Mouse (Mus musculus) liver, embryonic 12.5 days (tissue): ENCODE measurements around the gene Flywch2. TPM values are rescaled to one million over a fixed set of nuclear protein-coding genes. Genes with fewer than 3 reads are reported as not detected.
A peak's percentile ranks its signal among the peaks of the same experiment; 100 is the strongest.
"Not testable (repeated sequence)": the region's sequence is repeated elsewhere in the genome, so short reads cannot be mapped to it uniquely, and the experiment has no call there.

Experiments used
- ATAC-seq: fragments of 200-750 bp; cut with Nextera tagmentation; 2 replicates; pipeline ENCODE4 v1.8.0; 2017; ENCODE audit warnings: moderate number of reproducible peaks, mild to moderate bottlenecking, moderate library complexity
- H3K27ac ChIP-seq: fragments of 300-500 bp; sonication (generic); 2 replicates; pipeline ENCODE4 v1.5.1; 2016; ENCODE audit warnings: mild to moderate bottlenecking
- H3K27me3 ChIP-seq: fragments of 300-500 bp; sonication (generic); replicated peaks from 2 replicates; pipeline ENCODE4 v1.6.1; 2016; ENCODE audit warnings: mild to moderate bottlenecking, moderate library complexity
- H3K36me3 ChIP-seq: fragments of 300-500 bp; sonication (generic); 2 replicates; pipeline ENCODE4 v1.6.1; 2016; ENCODE audit warnings: mild to moderate bottlenecking, moderate library complexity
- H3K4me1 ChIP-seq: fragments of 300-500 bp; sonication (generic); 2 replicates; pipeline ENCODE4 v1.6.1; 2016
- H3K4me2 ChIP-seq: fragments of 300-500 bp; sonication (generic); 2 replicates; pipeline ENCODE4 v1.6.1; 2016; ENCODE audit warnings: mild to moderate bottlenecking, moderate library complexity
- H3K4me3 ChIP-seq: fragments of 300-500 bp; sonication (generic); 2 replicates; pipeline ENCODE4 v1.5.1; 2016; ENCODE audit warnings: mild to moderate bottlenecking, moderate library complexity
- H3K9ac ChIP-seq: fragments of 300-500 bp; sonication (generic); 2 replicates; pipeline ENCODE4 v1.6.1; 2016; ENCODE audit warnings: mild to moderate bottlenecking, moderate library complexity
- H3K9me3 ChIP-seq: fragments of 300-500 bp; sonication (generic); replicated peaks from 2 replicates; pipeline ENCODE4 v1.6.1; 2016; ENCODE audit warnings: mild to moderate bottlenecking, moderate library complexity
- WGBS: fragments of 180-500 bp; shearing (Covaris S2); methylation state at CpG from one replicate; pipeline ENCODE4 v1.1.7; 2016; ENCODE audit not compliant: insufficient replicate concordance; 5-methylcytosine and 5-hydroxymethylcytosine counted together
- polyA plus RNA-seq: library from polyadenylated mRNA; unstranded; fragments of >200 nt; fragmentation: Nextera tagmentation; extraction: Ambion mirVana; gene quantifications from 2 replicates; pipeline ENCODE4 v1.2.1, GENCODE M21; 2016

Flywch2 gene
- polyA plus RNA-seq, 1 experiment from 2014 or later, result 2.9 TPM

- Histone ChIP-seq H3K27me3 (0 out of 2 replicates have a peak, but pooled peaks cover 8% of the 10 kb centered on the region), H3K4me1 (peaks cover 39% of the 10 kb centered on the region), H3K9me3 (no peaks in the 10 kb centered on the region), H3K4me2 (no peak overlapping the region), H3K27ac (no peak overlapping the region), H3K4me3 (no peak overlapping the region), H3K9ac (no peak overlapping the region), H3K36me3 (no peaks in the 10 kb centered on the region)
- WGBS, result 60% methylated on average over 4 of the region's 4 CpGs
- no peak for ATAC-seq
Observed at GRCm38 (mm10) chr17:23788973-23789372, 3.1 kb upstream of the Flywch2 start.

DNA sequence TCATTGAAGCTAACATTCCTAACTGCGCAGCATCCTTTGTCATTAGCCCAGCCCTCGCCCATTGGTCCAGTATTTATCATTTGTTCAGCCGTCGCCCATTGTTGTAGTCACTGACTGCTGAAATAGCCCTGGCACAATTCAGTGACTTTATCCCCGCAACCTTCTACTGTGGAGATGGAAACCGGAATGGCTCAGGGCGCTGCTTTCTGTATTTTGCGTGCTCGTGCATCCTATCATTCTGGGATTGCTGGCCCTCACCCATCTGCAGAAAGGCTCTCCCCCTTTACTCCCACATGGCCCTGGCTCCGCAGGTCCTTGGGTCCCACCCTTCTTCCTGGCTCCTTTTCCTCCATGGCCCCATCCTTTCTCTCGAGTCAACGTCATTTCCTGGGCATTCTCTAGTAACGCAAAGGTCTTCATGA lies 640 bp upstream of the Flywch2 start:
- H3K4me1 ChIP-seq, result peaks cover 39% of the 10 kb centered on the region
- peak overlapping the region; percentile 93 for H3K4me2 ChIP-seq
- 0 out of 2 replicates have a peak, but pooled peaks cover 8% of the 10 kb centered on the region for H3K27me3 ChIP-seq
- H3K27ac ChIP-seq, result no peak overlapping the region
- H3K36me3 ChIP-seq, result no peaks in the 10 kb centered on the region
- H3K9ac ChIP-seq, result no peak overlapping the region
- ATAC-seq, result no peak
- H3K9me3 ChIP-seq, result no peaks in the 10 kb centered on the region
- H3K4me3 ChIP-seq, result peak overlapping the region; percentile 63
- WGBS, result 35% methylated on average over 13 of the region's 13 CpGs

DNA sequence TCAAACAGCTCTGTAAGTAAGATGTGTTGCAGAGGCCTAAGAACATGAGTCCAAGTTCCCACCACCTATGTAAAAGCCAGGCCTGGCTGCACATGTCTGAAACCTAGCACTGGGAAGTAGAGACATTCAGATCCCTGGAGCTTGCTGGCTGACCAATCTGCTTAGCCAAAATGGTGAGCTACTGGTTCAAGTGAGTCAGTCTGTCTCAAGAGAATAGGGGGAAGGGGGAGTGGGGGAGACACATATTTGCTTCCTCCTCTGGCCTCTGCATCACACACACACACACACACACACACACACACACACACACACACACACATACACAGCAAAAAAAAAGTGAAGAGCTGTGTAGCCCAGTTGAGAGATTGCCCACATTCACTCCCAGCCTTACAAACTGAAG lies 2.5 kb downstream of the Flywch2 start:
- Histone ChIP-seq H3K36me3 (no peaks in the 10 kb centered on the region), H3K4me2 (no peak overlapping the region), H3K9me3 (no peaks in the 10 kb centered on the region), H3K4me1 (peaks cover 14% of the 10 kb centered on the region), H3K4me3 (no peak overlapping the region), H3K9ac (no peak overlapping the region), H3K27me3 (0 out of 2 replicates have a peak, but pooled peaks cover 8% of the 10 kb centered on the region), H3K27ac (no peak overlapping the region)
- ATAC-seq, result no peak

GRCm38 (mm10) chr17:23778447-23778846 lies 7.4 kb downstream of the Flywch2 start:
- Histone ChIP-seq H3K27ac (no peak overlapping the region), H3K4me1 (peaks cover 5% of the 10 kb centered on the region), H3K36me3 (no peaks in the 10 kb centered on the region), H3K4me3 (no peak overlapping the region), H3K9ac (no peak overlapping the region), H3K4me2 (no peak overlapping the region), H3K27me3 (no peaks in the 10 kb centered on the region), H3K9me3 (no peaks in the 10 kb centered on the region)
- 49% methylated on average over 2 of the region's 2 CpGs for WGBS
- ATAC-seq, result no peak

GRCm38 (mm10) chr17:23777141-23777540 lies 8.7 kb downstream of the Flywch2 start:
- no peak overlapping the region for H3K4me2 ChIP-seq
- H3K9ac ChIP-seq, result no peak overlapping the region
- peaks cover 5% of the 10 kb centered on the region for H3K4me1 ChIP-seq
- no peaks in the 10 kb centered on the region for H3K27me3 ChIP-seq
- no peaks in the 10 kb centered on the region for H3K9me3 ChIP-seq
- no peak for ATAC-seq
- 64% methylated on average over 2 of the region's 2 CpGs for WGBS
- H3K27ac ChIP-seq, result no peak overlapping the region
- no peak overlapping the region for H3K4me3 ChIP-seq
- no peaks in the 10 kb centered on the region for H3K36me3 ChIP-seq

DNA sequence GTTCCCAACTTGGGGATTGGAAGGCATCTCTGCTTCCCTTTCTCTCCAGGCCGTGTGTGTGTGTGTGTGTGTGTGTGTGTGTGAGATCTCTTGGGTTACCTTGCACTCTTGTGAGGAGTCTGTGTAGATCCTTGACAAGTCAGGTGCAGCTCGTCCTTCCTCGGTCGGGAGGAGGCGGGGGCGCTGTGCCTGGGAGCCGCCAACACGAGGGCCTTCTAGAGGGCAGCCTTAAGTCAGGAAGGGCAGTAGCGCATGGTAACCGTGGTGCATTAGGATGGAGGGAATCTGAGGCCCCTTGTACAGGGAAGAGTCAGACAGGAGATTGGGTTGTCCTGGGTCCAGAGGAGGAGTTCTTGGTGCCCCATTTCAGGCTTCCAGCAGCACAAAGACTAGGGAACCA lies 9.7 kb downstream of the Flywch2 start:
- Histone ChIP-seq H3K27ac (no peak overlapping the region), H3K36me3 (no peaks in the 10 kb centered on the region), H3K27me3 (no peaks in the 10 kb centered on the region), H3K9me3 (no peaks in the 10 kb centered on the region), H3K4me2 (no peak overlapping the region), H3K4me3 (no peak overlapping the region), H3K9ac (no peak overlapping the region), H3K4me1 (peaks cover 10% of the 10 kb centered on the region)
- ATAC-seq, result no peak
- 61% methylated on average over 10 of the region's 10 CpGs for WGBS

DNA sequence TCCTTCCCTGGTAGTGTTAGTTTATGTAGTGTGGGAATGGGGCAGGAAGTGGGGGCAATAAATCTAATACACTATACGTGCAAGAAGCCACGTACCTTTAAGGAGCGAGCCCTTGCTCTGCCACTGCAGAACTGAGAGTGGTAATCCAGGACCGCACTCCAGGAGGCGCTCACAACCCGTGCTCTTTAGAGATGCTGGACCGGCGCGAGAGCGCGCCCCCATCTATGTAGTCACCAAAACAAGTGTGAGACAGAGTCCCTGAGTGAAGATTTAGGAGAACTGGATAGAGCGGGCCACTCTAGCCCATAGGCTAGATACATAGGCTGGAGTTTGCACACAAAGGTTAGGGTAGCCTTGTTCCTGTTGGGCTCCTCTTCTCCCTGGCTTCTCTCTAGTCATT lies 11.8 kb downstream of the Flywch2 start:
- Histone ChIP-seq H3K4me1 (peaks cover 21% of the 10 kb centered on the region), H3K9me3 (no peaks in the 10 kb centered on the region), H3K4me3 (no peak overlapping the region), H3K4me2 (peak overlapping the region; percentile 8), H3K27me3 (no peaks in the 10 kb centered on the region), H3K27ac (no peak overlapping the region), H3K9ac (no peak overlapping the region), H3K36me3 (no peaks in the 10 kb centered on the region)
- WGBS, result 5% methylated on average over 12 of the region's 12 CpGs
- peak; percentile 26; the same call in 1 of the 2 replicates for ATAC-seq

DNA sequence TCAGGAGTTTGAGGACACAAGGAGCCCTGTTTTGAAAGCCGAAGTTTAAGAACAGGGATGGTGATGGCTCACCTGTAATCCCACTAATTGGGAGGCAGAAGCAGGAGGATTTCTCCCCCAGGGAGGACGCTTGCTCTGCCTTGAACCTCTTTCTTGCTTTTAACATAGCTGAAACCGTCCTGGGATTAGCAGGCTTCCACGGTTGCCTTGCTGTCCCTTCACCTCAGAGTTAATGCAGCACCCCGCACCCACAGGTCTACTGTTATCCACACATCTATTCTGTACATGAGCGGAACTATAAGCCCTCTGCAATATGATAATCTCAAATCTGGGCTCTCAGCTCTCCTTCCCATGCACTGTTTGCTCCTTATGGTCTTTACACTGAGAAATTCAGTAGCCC lies 12.2 kb downstream of the Flywch2 start:
- Histone ChIP-seq H3K4me1 (peaks cover 21% of the 10 kb centered on the region), H3K9me3 (no peaks in the 10 kb centered on the region), H3K27me3 (no peaks in the 10 kb centered on the region), H3K36me3 (no peaks in the 10 kb centered on the region; the same call in 1 of the 2 replicates), H3K9ac (no peak overlapping the region), H3K4me3 (no peak overlapping the region), H3K4me2 (no peak overlapping the region), H3K27ac (no peak overlapping the region)
- WGBS, result 52% methylated on average over 6 of the region's 6 CpGs
- no peak for ATAC-seq

GRCm38 (mm10) chr17:23772219-23772556 lies 13.7 kb downstream of the Flywch2 start:
- not testable (repeated sequence) for ATAC-seq, H3K4me3 ChIP-seq, H3K27ac ChIP-seq, H3K36me3 ChIP-seq, H3K9me3 ChIP-seq, H3K27me3 ChIP-seq, H3K9ac ChIP-seq
- Histone ChIP-seq H3K4me2 (peak overlapping the region; percentile 89; the same call in 1 of the 2 replicates), H3K4me1 (peaks cover 21% of the 10 kb centered on the region)
- 74% methylated on average over 2 of the region's 2 CpGs for WGBS

DNA sequence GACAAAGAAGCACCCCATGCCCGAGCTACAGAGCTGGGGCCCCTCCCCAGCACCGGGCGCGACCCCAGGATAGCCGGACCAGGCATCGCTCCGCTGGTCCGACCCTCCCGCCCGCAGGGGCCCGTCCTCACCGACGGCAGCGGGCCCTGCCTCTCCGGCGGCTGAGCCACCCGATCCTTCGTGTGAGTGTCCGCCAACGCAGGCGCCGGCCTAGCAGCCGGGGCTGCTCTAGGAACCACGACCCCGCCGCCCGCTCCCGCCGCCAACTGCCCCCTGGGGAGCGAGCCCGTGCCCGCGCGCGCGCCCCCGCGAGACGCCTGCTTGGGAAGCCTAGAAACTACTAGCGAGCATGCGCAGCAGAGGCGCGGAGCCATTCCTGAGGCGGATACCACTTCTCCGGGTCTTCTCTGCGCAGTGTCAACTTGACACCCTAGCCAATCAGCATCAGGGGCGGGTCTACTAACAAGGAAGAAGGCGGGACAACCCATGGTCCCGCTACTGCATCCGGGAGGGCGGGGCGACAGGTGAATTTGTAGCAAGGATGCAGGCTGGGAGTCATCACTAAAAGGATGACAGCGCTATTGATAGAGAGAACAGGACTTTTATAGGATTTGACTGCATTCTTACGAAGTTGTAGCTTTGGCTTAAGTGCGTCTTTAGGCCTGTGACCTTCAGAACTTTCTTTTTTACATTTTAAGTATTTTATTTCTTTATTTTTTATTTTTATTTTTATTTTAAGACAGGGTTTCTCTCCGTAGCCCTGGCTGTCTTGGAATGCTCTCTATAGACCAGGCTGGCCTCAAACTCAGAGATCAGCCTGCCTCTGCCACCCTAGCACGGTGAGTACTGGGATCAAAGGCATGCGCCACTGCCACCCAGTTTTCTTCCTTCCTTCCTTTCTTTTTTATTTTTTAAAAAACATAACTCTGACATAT lies 14.3 kb downstream of the Flywch2 start, which contains the start of gene Flywch1:
TSS of gene Flywch1 (minus strand) at position 319 of the 935 bp plus-strand sequence.
- no peaks in the 10 kb centered on the region for H3K27me3 ChIP-seq
- no peaks in the 10 kb centered on the region for H3K9me3 ChIP-seq
- peaks cover 21% of the 10 kb centered on the region for H3K4me1 ChIP-seq
- WGBS, result 3% methylated on average over 58 of the region's 58 CpGs
- peak within 1 kb of the TSS; percentile 81 for H3K27ac ChIP-seq
- peak within 1 kb of the TSS; percentile 84 for H3K4me3 ChIP-seq
- peak; percentile 97 for ATAC-seq
- H3K4me2 ChIP-seq, result peak within 1 kb of the TSS; percentile 89
- peak within 1 kb of the TSS; percentile 92 for H3K9ac ChIP-seq
- H3K36me3 ChIP-seq, result no peaks in the 10 kb centered on the region; the same call in 1 of the 2 replicates

DNA sequence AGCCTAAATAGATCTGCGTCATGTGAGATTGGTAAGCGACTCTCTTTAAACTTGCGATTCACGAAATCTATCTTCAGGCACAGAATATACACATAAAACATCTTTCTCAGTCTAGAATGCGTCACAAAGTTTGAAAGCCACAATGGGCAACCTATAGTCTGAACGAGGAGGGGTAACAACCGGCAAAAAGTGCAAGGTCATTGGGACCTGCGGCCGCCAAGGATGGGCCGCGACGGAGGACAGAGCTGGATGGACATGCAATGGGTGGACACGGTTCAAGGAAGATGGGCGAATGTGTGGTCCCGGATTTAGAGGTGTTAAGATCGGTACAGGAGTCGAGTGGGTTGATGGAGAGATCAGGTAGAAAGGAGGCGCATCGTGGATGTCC lies 15.0 kb downstream of the Flywch2 start:
- 2% methylated on average over 19 of the region's 19 CpGs for WGBS
- Histone ChIP-seq H3K27ac (peak overlapping the region; percentile 81), H3K36me3 (no peaks in the 10 kb centered on the region; the same call in 1 of the 2 replicates), H3K4me1 (peaks cover 21% of the 10 kb centered on the region), H3K27me3 (no peaks in the 10 kb centered on the region), H3K9ac (peak overlapping the region; percentile 92), H3K4me3 (peak overlapping the region; percentile 84), H3K9me3 (no peaks in the 10 kb centered on the region), H3K4me2 (peak overlapping the region; percentile 89)
- ATAC-seq, result peak; percentile 23

GRCm38 (mm10) chr17:23770493-23770892 lies 15.4 kb downstream of the Flywch2 start:
- H3K4me1 ChIP-seq, result peaks cover 21% of the 10 kb centered on the region
- ATAC-seq, result no peak
- H3K9ac ChIP-seq, result peak overlapping the region; percentile 92
- H3K36me3 ChIP-seq, result no peaks in the 10 kb centered on the region; the same call in 1 of the 2 replicates
- H3K9me3 ChIP-seq, result no peaks in the 10 kb centered on the region
- H3K4me2 ChIP-seq, result peak overlapping the region; percentile 89
- WGBS, result 13% methylated on average over 2 of the region's 2 CpGs
- H3K27ac ChIP-seq, result no peak overlapping the region
- H3K4me3 ChIP-seq, result peak overlapping the region; percentile 84
- no peaks in the 10 kb centered on the region for H3K27me3 ChIP-seq
